Mouse (Mus musculus) kidney, postnatal 0 days (tissue): ENCODE results near the gene Cyb561d1. TPM values are rescaled to one million over a fixed set of nuclear protein-coding genes. Genes with fewer than 3 reads are reported as not detected.
A peak's percentile ranks its signal among the peaks of the same experiment; 100 is the strongest.

Source experiments
- ATAC-seq: fragments of 200-750 bp; cut with Nextera tagmentation; replicated peaks from 2 replicates; pipeline ENCODE4 v1.8.0; 2017; ENCODE audit warnings: low read depth, moderate number of reproducible peaks, moderate TSS enrichment, moderate library complexity; ENCODE audit not compliant: low FRiP score
- DNase-seq: peaks from one replicate; pipeline ENCODE4 v3.0.0-alpha.2; 2016; ENCODE audit warnings: low spot score
- H3K27ac ChIP-seq: fragments of 300-500 bp; sonication (generic); 2 replicates; pipeline ENCODE4 v1.5.1; 2014; ENCODE audit warnings: mild to moderate bottlenecking
- H3K27me3 ChIP-seq: fragments of 300-500 bp; sonication (generic); 2 replicates; pipeline ENCODE4 v1.6.1; 2014; ENCODE audit warnings: low read length, mixed read lengths; ENCODE audit not compliant: insufficient read depth
- H3K36me3 ChIP-seq: fragments of 300-500 bp; sonication (generic); 2 replicates; pipeline ENCODE4 v1.6.1; 2014; ENCODE audit warnings: low read length, mixed read lengths; ENCODE audit not compliant: insufficient read depth
- H3K4me1 ChIP-seq: fragments of 300-500 bp; sonication (generic); replicated peaks from 2 replicates; pipeline ENCODE4 v1.6.1; 2014; ENCODE audit warnings: antibody characterized with exemption, low read length, mixed read lengths; ENCODE audit not compliant: insufficient read depth
- H3K4me2 ChIP-seq: fragments of 300-500 bp; sonication (generic); 2 replicates; pipeline ENCODE4 v1.6.1; 2014; ENCODE audit warnings: mild to moderate bottlenecking, low read length, moderate library complexity, mixed read lengths
- H3K4me3 ChIP-seq: fragments of 300-500 bp; sonication (generic); replicated peaks from 2 replicates; pipeline ENCODE4 v1.5.1; 2014; ENCODE audit warnings: low read depth, low read length
- H3K9ac ChIP-seq: fragments of 300-500 bp; sonication (generic); 2 replicates; pipeline ENCODE4 v1.6.1; 2014; ENCODE audit warnings: low read depth, low read length
- H3K9me3 ChIP-seq: fragments of 300-500 bp; sonication (generic); replicated peaks from 2 replicates; pipeline ENCODE4 v1.6.1; 2016; ENCODE audit warnings: low read length, inconsistent platforms, mixed read lengths
- CTCF ChIP-seq: IDR thresholded peaks from 2 replicates; pipeline ENCODE4 v1.5.1; 2016; ENCODE audit warnings: antibody characterized with exemption, low read depth, mild to moderate bottlenecking, moderate library complexity
- WGBS: fragments of 180-500 bp; shearing (Covaris S2); extraction: QIAGEN DNeasy Blood & Tissue Kit; methylation state at CpG from one replicate; pipeline ENCODE4 v1.1.7; 2014; 5-methylcytosine and 5-hydroxymethylcytosine counted together
- polyA plus RNA-seq: library from polyadenylated mRNA; unstranded; fragments of >200 nt; fragmentation: Nextera tagmentation; extraction: Ambion mirVana; gene quantifications from 2 replicates; pipeline ENCODE4 v1.2.1, GENCODE M21; 2015

Cyb561d1 gene
- polyA plus RNA-seq, 1 experiment from 2014 or later = 3.4 TPM

DNA sequence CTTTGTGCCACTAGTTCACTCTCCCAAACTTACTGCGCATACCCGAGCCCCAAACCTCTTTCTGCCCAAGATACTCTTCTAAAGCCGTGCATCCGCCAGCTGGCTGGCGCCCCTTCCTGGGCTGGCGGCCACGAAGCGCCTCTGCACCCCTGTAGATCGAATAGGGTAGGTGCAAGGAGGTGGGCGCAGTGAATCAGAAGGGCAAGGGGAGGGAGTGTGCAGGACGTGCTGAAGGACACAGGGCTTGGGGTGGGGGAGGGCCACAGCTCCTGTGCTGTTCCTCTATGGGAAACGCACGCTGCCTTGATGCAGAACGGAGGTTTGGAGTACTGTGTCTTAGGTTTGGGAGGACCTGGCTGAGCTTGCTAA, 9.7 kb upstream of the Cyb561d1 start, which contains the start of gene Atxn7l2:
Gene Atxn7l2, minus strand, starts transcription at position 164 of the 369 bp plus-strand sequence.
- H3K36me3 ChIP-seq = 0 out of 2 replicates have a peak, but pooled peaks cover under 1% of the 10 kb centered on the region
- peak within 1 kb of the TSS; percentile 87 for H3K27ac ChIP-seq
- H3K4me1 ChIP-seq = peaks cover 11% of the 10 kb centered on the region
- DNase-seq (no peak), ATAC-seq (peak; percentile 76)
- 0% methylated on average over 14 of the region's 14 CpGs for WGBS
- H3K27me3 ChIP-seq = no peaks in the 10 kb centered on the region
- H3K4me2 ChIP-seq = peak within 1 kb of the TSS; percentile 81
- peak within 1 kb of the TSS; percentile 69 for H3K4me3 ChIP-seq
- TF ChIP-seq CTCF = peak; percentile 57
- H3K9me3 ChIP-seq = no peaks in the 10 kb centered on the region
- peak within 1 kb of the TSS; percentile 87 for H3K9ac ChIP-seq

DNA sequence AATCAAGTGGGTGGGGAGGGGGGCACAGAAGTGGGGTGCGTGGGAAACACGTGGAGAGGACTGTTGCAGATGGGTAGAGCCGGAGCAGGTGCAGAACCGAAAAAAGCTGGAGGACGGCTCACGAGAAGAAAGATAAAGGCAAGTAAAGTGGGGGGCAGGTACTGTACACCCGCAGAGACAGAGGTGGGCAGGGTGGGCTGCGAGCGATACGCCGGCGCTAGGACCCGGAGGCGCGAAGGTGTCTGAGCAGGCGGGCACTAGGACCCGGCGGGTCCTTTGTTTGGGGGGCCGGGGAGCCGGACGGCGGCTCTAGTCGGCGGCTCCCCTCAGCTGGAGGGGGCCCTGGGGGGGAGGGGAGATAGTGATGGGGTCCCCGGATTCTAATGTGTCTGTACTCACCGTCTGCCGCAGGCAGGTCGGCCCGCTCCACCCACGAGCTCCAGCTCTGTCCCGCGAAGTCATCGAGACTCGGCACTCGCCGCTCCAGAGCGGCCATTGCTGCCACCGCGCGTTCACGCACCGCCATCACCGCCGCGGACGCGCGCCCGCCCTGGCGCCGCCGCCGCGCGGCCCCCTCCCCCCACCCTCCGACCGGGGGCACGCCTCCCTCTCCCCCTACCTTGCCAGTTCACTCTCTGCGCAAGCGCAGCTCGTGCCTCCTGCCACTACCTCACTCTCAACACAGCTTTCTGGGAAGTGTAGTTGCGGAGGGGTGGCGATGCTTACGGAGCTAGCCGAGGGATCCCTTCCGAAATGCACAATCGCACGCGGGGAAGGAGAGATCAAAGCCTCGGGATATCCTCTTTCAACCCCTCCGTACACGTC, 9.1 kb upstream of the Cyb561d1 start:
- Histone ChIP-seq H3K36me3 (peaks cover 6% of the 10 kb centered on the region; the same call in 1 of the 2 replicates), H3K4me2 (peak overlapping the region; percentile 81), H3K27ac (peak overlapping the region; percentile 87), H3K4me1 (peaks cover 11% of the 10 kb centered on the region), H3K9ac (peak overlapping the region; percentile 87), H3K9me3 (no peaks in the 10 kb centered on the region), H3K4me3 (peak overlapping the region; percentile 69), H3K27me3 (no peaks in the 10 kb centered on the region)
- peak; percentile 96 for ATAC-seq
- WGBS = 1% methylated on average over 62 of the region's 72 CpGs
- no peak for TF ChIP-seq CTCF
- DNase-seq = peak; percentile 98

DNA sequence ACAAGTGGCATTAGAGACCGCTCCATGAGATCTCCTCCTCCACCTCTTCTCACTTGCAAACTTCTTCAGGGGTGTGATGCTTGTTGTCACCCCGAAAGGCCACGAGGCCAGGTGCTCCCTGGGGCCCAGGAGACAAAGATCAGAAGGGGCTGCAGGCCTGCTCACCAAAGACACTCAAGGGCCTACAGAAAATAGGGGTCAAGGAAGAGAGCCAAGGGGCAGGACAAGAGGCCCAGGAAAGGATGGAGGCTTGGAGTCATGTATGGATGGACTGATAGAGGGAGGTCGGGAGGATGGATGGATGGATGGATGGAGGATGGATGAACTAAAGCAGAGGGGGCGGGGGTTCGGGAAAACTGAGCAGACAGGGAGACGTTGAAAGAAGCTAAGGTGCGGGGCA, 8.5 kb upstream of the Cyb561d1 start:
- DNase-seq = no peak
- no peak for TF ChIP-seq CTCF
- no peak overlapping the region for H3K27ac ChIP-seq
- peaks cover 11% of the 10 kb centered on the region for H3K36me3 ChIP-seq
- H3K4me3 ChIP-seq = peak overlapping the region; percentile 69
- H3K27me3 ChIP-seq = no peaks in the 10 kb centered on the region
- no peak; the same call in 1 of the 2 replicates for ATAC-seq
- H3K4me1 ChIP-seq = peaks cover 11% of the 10 kb centered on the region
- H3K9me3 ChIP-seq = no peaks in the 10 kb centered on the region
- 1% methylated on average over 8 of the region's 8 CpGs for WGBS
- peak overlapping the region; percentile 87 for H3K9ac ChIP-seq
- H3K4me2 ChIP-seq = peak overlapping the region; percentile 81

DNA sequence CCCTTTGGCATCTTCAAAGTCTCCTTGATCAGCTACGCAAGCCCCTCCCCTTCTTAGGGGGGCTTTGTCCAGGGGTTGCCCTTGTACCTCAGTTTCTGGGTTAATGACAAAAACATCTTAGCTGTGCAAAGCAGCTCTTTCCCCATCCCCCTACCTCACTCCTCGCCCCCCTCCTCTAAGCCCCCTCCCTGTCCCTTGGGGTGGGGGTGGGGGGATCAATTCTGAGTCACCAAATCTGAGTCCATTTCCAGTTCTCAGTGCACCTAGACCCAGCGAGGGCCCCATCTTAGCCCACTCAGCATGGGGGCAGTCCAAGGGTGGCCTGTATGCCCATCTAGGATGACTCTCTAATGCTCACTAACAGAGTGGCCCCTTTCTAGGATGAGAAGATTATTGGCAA, 8.0 kb upstream of the Cyb561d1 start:
- H3K27me3 ChIP-seq = no peaks in the 10 kb centered on the region
- H3K4me1 ChIP-seq = peaks cover 11% of the 10 kb centered on the region
- ATAC-seq (no peak), DNase-seq (no peak)
- TF ChIP-seq CTCF = no peak
- peak overlapping the region; percentile 81 for H3K4me2 ChIP-seq
- H3K27ac ChIP-seq = no peak overlapping the region
- H3K36me3 ChIP-seq = peaks cover 11% of the 10 kb centered on the region
- no peak overlapping the region for H3K9ac ChIP-seq
- H3K4me3 ChIP-seq = no peak overlapping the region
- no peaks in the 10 kb centered on the region for H3K9me3 ChIP-seq
- WGBS = 54% methylated on average over 3 of the region's 3 CpGs

DNA sequence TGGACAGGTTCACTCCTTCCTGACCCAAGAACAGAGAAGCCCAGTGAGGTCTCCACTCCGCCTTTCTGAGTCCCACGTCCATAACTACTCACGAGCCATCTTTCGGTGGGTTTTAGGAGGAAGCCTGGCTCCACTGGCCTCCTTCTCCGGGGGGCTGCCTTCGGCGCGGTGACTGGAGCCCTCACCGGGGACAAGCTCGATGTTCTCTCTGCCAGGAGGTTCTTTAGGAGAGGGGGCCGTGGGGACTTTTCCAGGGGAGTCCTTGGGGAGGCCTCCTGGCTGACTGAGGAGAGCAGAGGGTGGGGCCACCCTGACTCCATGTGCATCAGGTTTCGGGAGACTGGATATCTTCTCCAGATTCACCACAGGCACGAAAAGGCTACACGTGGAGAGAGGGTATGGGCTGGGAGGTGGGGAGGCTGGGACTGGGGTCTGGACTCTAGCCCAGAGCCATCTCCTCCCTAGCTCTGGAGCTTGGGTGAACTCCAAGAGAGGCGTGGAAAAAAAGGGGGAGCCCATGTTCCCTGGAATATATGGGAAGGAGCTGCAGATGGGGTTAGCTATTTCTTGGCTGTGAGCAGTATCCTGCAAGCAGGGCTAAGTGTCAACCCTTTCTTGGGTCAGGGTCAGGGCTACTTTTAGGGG, 5.8 kb upstream of the Cyb561d1 start:
- Histone ChIP-seq H3K27ac (no peak overlapping the region), H3K4me1 (peaks cover 11% of the 10 kb centered on the region), H3K9me3 (no peaks in the 10 kb centered on the region), H3K4me3 (no peak overlapping the region), H3K4me2 (no peak overlapping the region), H3K9ac (no peak overlapping the region), H3K36me3 (peaks cover 16% of the 10 kb centered on the region), H3K27me3 (no peaks in the 10 kb centered on the region)
- ATAC-seq = no peak
- no peak for TF ChIP-seq CTCF
- WGBS = 66% methylated on average over 15 of the region's 15 CpGs
- peak; percentile 50 for DNase-seq

- Histone ChIP-seq H3K4me1 (peaks cover 11% of the 10 kb centered on the region), H3K36me3 (peaks cover 16% of the 10 kb centered on the region), H3K4me3 (no peak overlapping the region), H3K4me2 (no peak overlapping the region), H3K27ac (no peak overlapping the region), H3K9me3 (no peaks in the 10 kb centered on the region), H3K27me3 (no peaks in the 10 kb centered on the region), H3K9ac (no peak overlapping the region)
- no peak for DNase-seq
- no peak for ATAC-seq
- 92% methylated on average over 8 of the region's 8 CpGs for WGBS
- no peak for TF ChIP-seq CTCF
Measured at GRCm38 (mm10) chr3:108205601-108206000, 4.6 kb upstream of the Cyb561d1 start.
